Comparison of ENCODE assay signal across 29 mouse cellular contexts in the genomic region with DNA sequence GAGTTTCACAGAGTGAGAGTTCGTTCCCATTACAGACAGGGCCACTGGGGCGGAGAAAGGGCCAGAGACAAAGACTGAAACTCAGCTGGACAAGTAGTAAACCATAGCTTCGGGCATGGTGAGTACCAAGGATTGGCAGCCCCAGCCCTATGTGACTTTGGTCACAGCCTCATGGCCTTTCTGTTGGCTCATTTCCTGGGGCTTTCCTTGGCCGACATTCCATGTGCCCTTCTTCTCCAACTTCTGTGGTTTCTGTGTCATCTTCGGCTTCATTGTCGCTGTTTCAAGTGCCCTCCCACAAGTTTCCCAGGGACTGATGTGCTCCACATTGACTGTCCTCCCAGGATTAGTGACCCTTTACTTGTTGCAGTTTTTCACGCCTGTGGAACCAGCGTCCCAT. TPM values are rescaled to one million over a fixed set of nuclear protein-coding genes. Genes with fewer than 3 reads are reported as not detected.
DNase-seq lines count a peak whose midpoint lies in the region; ATAC-seq lines count a peak whose summit lies in the region.
"Had no signal": no experiment of that assay in that cellular context is flagged by ENCODE, and none has a peak within 500 bp of the region (broad histone marks: within the 10 kb centered on the region; RNA-seq: fewer than 3 reads in every experiment).

No protein-coding gene starts in this region.

- H3K9me3 ChIP-seq in heart, embryonic 11.5 days (replicated peaks; ENCODE audit: control insufficient read depth, low read length), result no peaks in the 10 kb centered on the region
- H3K9me3 ChIP-seq: embryonic facial prominence, embryonic 12.5 days; G1E; heart, embryonic 15.5 days; limb, embryonic 12.5 days; megakaryocyte, embryonic 14.5 days; midbrain, embryonic 12.5 days had no signal

- no peak for ATAC-seq in heart, embryonic 11.5 days (replicated peaks; ENCODE audit: insufficient number of reproducible peaks, low FRiP score, low TSS enrichment)
- ATAC-seq in CD4-positive, CD25-positive, alpha-beta regulatory T cell, adult 4 months, result no peak
- ATAC-seq: forebrain, embryonic 14.5 days; hindbrain, embryonic 16.5 days had no signal

- 89% methylated on average over 8 of the region's 8 CpGs for WGBS in heart, embryonic 11.5 days (ENCODE audit: insufficient replicate concordance)

- 0 out of 2 replicates have a peak, but pooled peaks cover 2% of the 10 kb centered on the region for H3K4me1 ChIP-seq in heart, embryonic 11.5 days (ENCODE audit: control insufficient read depth, insufficient read depth, low read length)
- H3K4me1 ChIP-seq: embryonic facial prominence, embryonic 12.5 days; heart, embryonic 15.5 days had no signal

- H3K36me3 ChIP-seq in heart, embryonic 11.5 days (ENCODE audit: control insufficient read depth, insufficient read depth, low read length), result no peaks in the 10 kb centered on the region
- H3K36me3 ChIP-seq: heart, embryonic 15.5 days had no signal

- no peak overlapping the region for H3K9ac ChIP-seq in heart, embryonic 11.5 days (ENCODE audit: low read depth, low read length)
- H3K9ac ChIP-seq: embryonic facial prominence, embryonic 12.5 days; heart, embryonic 15.5 days; limb, embryonic 12.5 days; midbrain, embryonic 12.5 days had no signal

- H3K27ac ChIP-seq in heart, embryonic 11.5 days (ENCODE audit: low read depth, low read length), result no peak overlapping the region
- H3K27ac ChIP-seq: embryonic facial prominence, embryonic 12.5 days; heart, embryonic 15.5 days; limb, embryonic 12.5 days; midbrain, embryonic 12.5 days had no signal

- no peaks in the 10 kb centered on the region for H3K27me3 ChIP-seq in heart, embryonic 11.5 days (ENCODE audit: control insufficient read depth, insufficient read depth, low read length)
- H3K27me3 ChIP-seq: embryonic facial prominence, embryonic 12.5 days; heart, embryonic 15.5 days; limb, embryonic 12.5 days; megakaryocyte, embryonic 14.5 days; midbrain, embryonic 12.5 days had no signal

- H3K4me2 ChIP-seq in heart, embryonic 11.5 days, result no peak overlapping the region
- H3K4me2 ChIP-seq: embryonic facial prominence, embryonic 12.5 days; heart, embryonic 15.5 days; limb, embryonic 12.5 days; midbrain, embryonic 12.5 days had no signal

- DNase-seq in heart, adult 11 months, result peak; percentile 83
- peak; percentile 57 for DNase-seq in 3134 (ENCODE audit: extremely low read depth, insufficient read length, low spot score)
- peak; percentile 69 for DNase-seq in Muller cell, postnatal 12 days (ENCODE audit: inconsistent ontology term)
- DNase-seq in adrenal gland, postnatal 10 days, result peak; percentile 70
- no peak for DNase-seq in T-cell, adult 2 months (ENCODE audit: low spot score)
- no peak for DNase-seq in urinary bladder, postnatal 4 days (ENCODE audit: low spot score in 2 of 2)
- DNase-seq: cerebellum, adult 11 months; cerebellum, adult 9-10 months; cerebellum, postnatal 36 days; kidney, adult 18-20 months; kidney, postnatal 10 days; layer of hippocampus, postnatal 36 days; lung, postnatal 4 days; right cerebral cortex, postnatal 25 days; spleen, adult 18-20 months; thymus, adult 2 months; thymus, postnatal 4 days had no signal

- no peak overlapping the region for H3K4me3 ChIP-seq in heart, embryonic 11.5 days (ENCODE audit: low read depth, low read length)
- H3K4me3 ChIP-seq: embryonic facial prominence, embryonic 12.5 days; heart, embryonic 15.5 days; limb, embryonic 12.5 days; midbrain, embryonic 12.5 days had no signal

RNA-seq across cellular contexts. Expression of gene Vwa3a, which starts 17.7 kb away (rescaled TPM):
- polyA plus RNA-seq in heart, embryonic 11.5 days (2014; fragmentation: Nextera tagmentation; extraction: Ambion mirVana), result 0.59 and 0.84 TPM in 2 replicates
- 1 to 10 TPM; 2.2 to 3.1 TPM for total RNA-seq in adrenal gland, postnatal 10 days (2021)
- polyA plus RNA-seq in CD4-positive, CD25-positive, alpha-beta regulatory T cell, adult 4 months (2017; shearing (Covaris generic)), result not detected
- polyA plus RNA-seq: G1E; liver, adult 2 months had no signal

RNA-seq across cellular contexts. Expression of gene Mosmo, which starts 44.0 kb away (rescaled TPM):
- 12.5 and 17.8 TPM in 2 replicates for polyA plus RNA-seq in heart, embryonic 11.5 days (2014; fragmentation: Nextera tagmentation; extraction: Ambion mirVana)
- 10 to 100 TPM; 30.3 to 31.4 TPM for total RNA-seq in adrenal gland, postnatal 10 days (2021)
- 10 to 100 TPM in 1 of 2 experiments, 1 to 10 TPM in 1; 7.0 to 10.1 TPM for polyA plus RNA-seq in CD4-positive, CD25-positive, alpha-beta regulatory T cell, adult 4 months (2017; shearing (Covaris generic))

RNA-seq across cellular contexts. Expression of gene Pdzd9, which starts 51.3 kb away (rescaled TPM):
- polyA plus RNA-seq in heart, embryonic 11.5 days (2014; fragmentation: Nextera tagmentation; extraction: Ambion mirVana), result 0.28 and 0.43 TPM in 2 replicates
- not detected for total RNA-seq in adrenal gland, postnatal 10 days (2021)
- polyA plus RNA-seq in CD4-positive, CD25-positive, alpha-beta regulatory T cell, adult 4 months (2017; shearing (Covaris generic)), result under 1 TPM; 0.68 to 0.78 TPM
- total RNA-seq: heart, postnatal 25 days; layer of hippocampus, postnatal 36 days; liver, adult 2 months had no signal
- polyA plus RNA-seq: G1E; liver, adult 2 months; thymus, adult 2 months had no signal

Comparison
In these comparisons a context has a peak if more than half of its experiments do, and no peak if none do; other contexts are left out.
1. DNase-seq: peak in heart, adult 11 months (single experiment), 3134 (single experiment), Muller cell, postnatal 12 days (single experiment) and adrenal gland, postnatal 10 days (single experiment); none in T-cell, adult 2 months (single experiment) and urinary bladder, postnatal 4 days (0 of 2).